Mouse (Mus musculus): ENCODE measurements around the gene Dcun1d1.

GRCm38 (mm10) chr3:35953816-35954215 lies 16.6 kb upstream of the Dcun1d1 start:
- TF ChIP-seq POLR2A (IDR thresholded peaks at IDR 0.05; ENCODE audit: borderline replicate concordance, extremely low read depth, low read depth, low read length) (no peak), CTCF (IDR thresholded peaks at IDR 0.05; ENCODE audit: insufficient read depth, low read length) (no peak)
